Mouse (Mus musculus) lung, postnatal 36 days (tissue): ENCODE results near the gene Socs2.

Source experiments
- DNase-seq: peaks from one replicate; pipeline ENCODE4 v3.0.0; 2022; ENCODE audit warnings: mixed read lengths

Socs2 gene

DNA sequence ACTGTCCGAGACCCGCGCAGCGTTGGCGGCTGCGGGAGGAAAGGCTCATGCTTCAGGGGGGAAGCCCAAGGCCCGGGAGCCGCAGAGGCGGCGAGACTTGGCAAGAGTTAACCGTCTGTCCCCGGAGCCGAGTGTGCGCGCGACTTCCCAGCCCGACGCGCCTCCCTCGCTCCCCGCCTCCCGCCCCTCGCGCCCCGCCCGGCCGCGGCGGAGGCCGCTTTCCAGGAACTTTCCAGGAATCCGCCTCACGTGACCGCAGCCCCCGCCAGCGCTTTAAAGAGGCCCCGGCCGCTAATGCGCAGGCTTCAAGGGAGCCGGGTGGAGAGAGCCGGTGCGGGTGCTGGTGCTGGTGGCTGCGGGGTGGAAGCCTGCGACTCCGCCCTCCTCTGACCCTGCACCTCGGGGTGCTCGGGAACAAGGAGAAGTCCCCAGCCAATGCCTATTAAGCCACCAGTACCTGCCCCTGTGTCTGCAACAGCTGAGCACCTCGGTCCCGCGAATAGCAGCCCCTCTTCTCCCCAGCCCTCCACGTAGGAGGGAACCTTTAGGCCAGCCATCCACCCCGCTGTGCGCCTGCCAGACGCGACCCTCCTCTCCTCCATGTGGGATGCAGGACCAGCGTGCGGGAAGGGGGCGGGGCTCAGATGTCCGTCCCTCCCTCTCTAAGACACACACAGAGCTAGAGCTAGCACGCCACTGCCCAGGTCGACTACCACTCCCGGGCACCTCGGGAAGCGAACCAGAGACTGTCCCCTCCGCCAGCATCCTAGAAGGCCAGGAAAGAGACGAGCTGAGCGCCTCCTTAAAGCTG, at the start of gene Socs2:
Gene Socs2, minus strand, starts transcription at position 496 of the 811 bp plus-strand sequence.
- DNase-seq, result peak; percentile 95

DNA sequence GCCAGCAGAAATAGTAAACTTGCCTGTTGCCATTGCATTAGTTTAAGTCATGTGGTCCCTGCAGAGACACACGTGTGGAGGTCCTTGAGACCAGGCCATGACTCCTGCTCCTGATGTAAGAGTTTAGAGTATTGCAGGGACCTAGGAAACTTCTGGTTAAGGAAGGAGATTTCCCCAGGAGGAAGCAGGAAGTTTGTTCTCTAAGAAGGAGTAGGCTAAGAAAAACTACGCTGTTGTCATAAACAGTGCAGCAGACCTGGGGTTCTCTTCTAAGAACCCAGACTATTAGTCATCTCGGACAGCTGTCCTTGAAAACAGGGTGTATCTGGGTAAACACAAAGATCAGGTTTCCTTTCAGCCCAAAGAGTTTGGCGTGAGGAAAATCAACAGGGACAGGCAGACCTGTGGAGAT, 48.5 kb upstream of the Socs2 start:
- DNase-seq, result peak; percentile 49

DNA sequence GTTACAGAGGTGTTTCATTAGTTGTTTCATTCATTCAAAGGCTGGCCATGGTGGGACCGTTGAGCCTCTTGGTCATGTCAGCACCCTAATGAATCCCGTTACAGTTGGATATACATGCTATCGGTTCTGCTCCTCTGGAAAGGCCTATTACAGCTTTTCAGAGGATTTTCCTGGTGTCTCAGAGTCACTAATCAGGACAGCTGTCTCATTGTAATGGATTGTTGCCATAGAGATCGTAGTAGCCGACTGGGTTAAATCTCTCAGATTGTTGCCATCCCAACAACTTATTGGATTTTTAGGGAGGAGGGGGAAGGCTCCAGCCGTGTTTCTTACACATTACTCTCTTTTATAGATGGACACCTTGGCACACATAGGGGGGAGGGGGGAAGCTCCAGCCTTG, 47.5 kb upstream of the Socs2 start:
- DNase-seq, result no peak

DNA sequence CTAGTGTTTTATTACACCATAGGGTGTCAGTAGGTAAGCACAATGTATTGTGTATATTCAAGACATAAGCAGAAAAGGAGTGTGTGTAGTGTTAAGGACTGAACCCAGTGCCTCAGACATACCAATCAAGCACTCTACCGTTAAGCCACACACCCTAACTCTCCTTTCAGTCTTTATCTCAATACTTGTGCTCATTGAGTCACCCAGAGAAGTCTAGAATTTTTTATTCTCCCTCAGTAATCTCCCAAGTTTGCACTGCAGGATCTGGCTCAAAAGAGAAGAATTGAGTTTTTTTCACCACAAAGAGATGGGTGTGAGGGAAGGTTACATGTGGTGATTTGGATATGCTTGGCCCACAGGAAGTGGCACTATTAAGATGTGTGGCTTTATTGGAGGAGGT, 45.3 kb upstream of the Socs2 start:
- DNase-seq, result no peak

DNA sequence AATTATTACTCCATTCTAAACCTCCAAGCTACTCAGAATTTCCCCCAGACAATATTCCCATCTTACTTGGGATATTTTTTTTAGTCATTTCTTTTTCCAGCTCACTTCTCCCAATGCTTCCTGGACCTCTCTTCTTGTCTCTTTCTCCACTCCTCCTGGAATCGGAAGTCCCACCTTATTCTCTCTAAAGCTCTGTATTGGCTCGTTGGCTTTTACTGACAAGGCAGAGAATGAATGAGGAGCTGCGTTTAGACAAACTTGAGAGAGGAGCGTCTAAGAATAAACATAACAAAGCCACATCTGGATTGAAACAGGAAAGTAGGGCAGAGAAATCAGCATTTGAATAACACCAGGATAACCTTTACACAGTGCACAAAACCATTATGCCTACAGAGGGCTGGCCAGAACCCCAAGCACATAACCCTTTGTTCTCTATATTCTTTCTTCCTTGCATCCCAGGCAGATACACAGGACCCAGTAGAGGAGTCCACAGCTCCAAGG, 44.1 kb upstream of the Socs2 start:
- no peak for DNase-seq

DNA sequence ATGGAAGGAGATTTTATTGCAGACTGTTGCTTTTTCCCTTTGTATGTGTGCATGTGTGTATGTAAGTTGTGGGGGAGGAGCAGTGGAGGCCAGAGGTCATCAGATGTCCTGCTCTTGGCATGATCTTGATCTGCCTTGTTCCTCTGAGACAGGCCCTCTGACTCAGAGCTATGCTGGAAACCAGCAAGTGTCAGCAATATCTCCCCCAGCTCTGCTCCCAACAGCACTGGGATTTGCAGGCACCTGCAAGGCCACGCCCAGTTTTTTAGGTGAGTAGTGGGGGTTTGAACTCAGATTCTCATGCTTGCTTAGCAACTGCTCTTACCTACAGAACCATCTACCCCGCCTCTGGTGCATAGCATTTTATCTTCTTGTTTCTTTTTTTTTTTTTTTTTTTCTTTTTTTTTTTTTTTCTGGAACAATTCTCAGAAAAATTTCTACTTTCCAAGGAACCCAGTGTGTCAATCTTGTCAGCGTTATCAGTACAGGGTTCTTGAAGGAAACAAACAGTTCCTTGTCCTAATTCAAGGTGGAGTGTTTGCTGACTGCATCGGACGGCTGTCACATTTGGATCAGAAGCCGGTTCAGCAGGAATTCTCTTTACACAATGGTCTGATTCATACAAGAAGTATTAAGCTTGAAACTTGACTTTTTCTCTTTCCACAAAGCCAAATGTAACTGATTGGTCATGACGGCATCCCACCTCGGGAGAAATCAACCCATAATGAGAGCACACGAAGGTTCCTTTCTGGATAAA, 41.2 kb upstream of the Socs2 start:
- peak; percentile 71 for DNase-seq

DNA sequence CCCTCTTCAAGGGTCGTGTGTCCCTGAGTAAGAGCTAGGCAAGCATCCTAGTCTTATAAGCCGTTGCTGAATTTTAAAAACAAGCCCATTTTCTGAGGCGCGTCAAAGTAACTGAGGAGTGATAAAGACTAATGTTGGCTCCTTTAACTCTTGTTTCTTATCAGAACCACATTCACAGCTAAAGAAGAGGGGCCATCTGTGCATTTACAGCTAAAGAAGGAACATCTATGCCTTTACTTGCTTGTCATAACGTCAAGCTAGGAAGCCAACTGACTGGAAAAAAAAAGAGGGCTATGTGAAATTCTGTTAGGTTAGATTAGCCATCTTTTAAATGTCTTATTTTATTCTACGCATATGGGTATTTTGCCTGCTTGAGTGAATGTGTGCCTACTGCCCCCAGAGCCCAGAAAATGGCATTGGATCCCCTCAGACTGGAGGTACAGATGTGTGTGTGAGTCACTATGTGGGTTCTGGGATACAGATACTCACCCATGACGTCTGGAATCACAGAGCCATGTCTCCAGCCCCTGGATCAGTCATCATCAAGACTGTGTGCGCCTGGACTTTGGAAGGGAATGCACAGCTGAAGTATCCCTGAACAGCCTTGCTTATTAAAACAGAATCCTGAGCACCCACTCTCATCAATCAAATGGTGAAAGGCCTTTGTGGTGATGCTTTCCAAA, 40.5 kb upstream of the Socs2 start:
- no peak for DNase-seq

DNA sequence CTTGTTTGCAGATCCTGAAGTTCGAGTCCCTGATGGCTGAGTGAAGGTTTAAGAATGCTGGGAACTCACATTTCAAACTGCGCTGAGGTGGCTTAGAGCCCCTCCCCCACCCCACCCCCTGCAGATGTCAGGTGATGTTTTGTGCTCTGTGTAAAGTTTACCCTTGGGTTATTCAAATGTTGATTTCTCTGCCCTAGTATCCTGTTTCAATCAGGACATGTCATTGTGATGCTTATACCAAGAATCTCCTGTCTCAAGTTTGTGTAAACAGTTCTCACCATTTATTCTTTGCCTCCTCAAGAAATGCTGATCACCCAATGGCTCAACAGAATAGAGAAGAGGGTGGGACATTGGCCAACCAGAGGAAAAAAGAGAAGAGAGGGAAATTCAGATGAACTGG, 39.1 kb upstream of the Socs2 start:
- no peak for DNase-seq

DNA sequence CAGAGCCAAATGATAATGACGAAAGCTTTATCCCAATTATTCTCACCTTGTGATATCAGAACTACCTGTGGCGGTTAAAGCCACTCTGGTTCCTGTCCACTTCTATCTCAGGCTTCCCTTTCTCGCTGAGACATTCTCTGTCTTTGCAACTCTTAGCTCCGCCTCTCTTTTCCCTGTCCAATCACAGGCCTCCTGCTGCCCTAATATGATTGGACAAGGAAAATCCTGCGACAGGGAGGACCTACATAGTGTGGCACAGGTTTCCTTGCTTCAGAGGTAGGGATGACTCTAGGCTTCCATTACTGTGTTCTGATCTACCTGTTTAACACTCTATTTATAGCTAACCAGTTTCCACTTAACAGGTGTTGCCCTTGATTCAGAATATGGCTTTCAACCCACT, 36.3 kb upstream of the Socs2 start:
- DNase-seq, result no peak

DNA sequence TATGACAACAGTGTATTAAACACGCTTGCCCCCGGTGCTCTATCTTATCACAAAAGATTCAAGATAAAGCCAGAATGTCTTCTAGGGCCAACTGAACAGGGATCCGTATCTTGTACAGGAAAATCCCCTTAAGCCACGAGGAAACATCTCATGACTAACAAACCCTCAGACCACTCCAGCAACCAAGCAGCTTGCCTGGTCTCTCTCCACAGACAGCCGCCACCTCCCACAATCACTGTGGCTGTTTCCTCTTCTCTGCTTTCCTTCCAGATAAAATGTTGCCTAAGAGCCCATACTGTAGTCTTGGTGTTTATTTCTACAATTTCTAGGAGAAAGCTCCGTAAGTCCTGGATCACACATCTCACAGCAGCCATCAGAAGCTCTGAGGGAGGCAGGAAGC, 32.1 kb upstream of the Socs2 start:
- DNase-seq, result no peak

DNA sequence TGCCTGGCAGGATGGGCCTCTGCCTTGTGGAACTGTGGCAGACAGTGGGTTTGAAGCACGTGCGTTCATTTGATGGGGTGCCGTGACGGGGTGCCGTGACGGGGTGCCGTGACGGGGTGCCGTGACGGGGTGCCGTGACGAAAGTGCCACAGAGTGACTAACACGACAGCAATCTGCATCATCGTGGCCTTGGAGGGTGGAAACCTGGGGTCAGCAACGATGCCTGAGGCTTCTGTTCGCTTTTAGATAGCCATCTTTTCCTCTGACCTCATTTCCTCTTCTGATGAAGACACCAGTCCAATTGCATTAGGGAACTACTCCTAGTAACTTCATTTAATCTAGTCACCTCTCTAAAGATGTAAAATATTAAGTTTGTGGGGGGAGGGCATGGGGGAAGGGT, 31.0 kb upstream of the Socs2 start:
- DNase-seq, result no peak

DNA sequence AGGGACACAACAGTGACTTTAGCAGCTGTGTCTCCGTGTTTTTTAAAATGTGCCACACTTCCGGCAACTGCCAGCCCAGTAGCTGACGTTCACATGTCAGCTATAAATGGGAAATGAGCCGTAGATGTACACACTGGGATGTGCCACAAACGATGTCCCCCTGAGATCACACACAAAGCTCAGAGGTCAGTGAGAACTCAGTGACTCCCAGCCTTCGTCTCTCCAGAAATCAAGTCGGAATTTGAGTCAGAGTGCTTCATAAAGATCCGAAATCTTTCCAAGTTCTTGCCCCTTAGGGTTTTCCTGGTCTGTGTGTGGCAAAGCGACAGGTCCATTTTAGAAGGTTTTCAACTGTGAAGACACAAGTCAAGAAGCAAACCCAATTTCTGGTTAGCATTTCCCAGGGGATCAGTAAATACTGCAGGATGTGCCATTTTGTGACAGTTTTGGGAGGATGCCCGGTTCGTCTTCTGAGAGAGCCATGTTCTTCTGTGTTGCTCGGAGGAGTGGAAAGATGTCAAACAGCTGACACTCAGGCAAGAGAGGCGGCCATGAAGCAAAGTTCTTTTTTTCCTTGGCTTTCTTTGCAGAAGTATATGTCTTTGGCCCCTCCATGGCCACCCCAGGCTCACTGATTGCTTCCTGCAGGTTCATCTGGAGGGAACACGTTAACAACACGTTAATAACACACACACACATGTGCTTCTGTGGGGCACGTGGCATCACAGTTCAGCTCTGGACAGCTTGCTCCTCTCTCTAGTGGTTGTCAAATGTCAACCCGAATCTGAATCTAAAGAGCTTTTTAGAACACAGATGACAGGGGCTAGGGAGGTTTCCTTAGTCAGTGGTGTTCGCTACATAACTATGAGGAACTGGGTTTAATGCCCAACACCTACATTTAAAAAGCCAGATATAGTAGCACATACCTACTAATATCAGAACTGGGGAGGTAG, 28.4 kb upstream of the Socs2 start:
- peak; percentile 49 for DNase-seq

DNA sequence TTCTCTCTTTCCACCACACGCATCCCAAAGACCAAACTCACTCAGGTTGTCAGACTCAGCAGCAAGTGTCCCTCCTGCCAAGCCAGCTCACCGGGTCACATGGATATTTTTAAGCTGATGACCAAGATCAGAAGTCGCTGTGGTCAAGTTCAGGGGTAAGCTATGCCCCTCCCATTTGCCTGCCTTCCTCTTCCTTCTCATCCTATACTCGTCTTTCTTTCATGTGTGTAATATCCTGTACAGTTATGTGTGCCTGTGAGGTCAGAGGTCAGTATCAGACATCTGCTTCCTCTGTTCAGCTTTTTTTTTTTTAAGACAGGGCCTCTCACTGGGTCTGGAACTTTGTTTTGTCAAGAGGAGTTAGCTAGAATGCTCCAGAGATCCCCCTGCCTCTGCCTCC, 25.4 kb upstream of the Socs2 start:
- DNase-seq, result no peak

DNA sequence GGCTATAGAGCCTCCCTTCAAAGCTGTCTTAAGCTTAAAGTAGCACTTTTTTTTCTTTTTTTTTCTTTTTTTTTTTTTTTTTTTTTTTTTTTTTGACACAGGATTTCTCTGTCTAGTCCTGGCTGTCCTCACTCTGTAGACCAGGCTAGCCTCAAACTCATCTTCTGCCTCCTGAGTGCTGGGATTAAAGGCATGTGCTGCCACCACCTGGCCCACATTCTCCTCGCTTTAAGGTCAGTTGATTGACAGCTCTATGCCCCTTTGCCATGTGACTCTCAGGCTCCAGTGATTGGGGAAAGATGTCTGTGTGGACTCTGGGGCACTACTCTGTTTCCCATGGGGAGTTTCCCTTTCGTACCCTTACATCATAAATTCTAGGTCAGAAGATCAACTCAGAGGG, 23.6 kb upstream of the Socs2 start:
- peak; percentile 22 for DNase-seq

DNA sequence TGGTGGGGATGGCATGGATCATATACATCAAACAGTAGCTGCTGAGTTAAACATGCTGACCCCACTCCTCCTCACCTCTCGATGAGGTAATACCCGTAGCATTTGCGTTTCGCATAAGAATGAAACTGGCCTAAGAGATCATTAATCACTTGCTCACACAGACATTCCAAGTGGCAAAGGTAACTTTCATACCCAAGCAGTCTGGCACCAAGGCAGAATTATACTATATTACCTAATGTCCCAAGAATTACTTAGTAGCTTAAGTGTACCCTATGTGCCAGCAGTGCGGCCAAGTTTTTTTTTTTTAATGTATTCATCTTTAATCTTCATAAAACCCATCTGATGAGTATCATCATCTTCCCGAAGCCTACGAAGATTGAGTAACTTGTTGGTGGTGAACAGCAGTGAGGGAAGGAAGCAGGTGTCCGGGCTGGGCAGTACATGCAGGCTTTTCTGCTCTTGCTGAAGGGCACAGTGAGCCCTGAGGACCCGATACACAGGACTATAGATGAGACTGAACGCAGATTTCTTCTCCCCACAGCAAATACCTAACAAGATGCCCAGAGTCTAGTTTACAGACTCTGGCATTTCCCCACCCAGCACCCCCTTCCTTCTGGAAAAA, 22.8 kb upstream of the Socs2 start:
- no peak for DNase-seq

DNA sequence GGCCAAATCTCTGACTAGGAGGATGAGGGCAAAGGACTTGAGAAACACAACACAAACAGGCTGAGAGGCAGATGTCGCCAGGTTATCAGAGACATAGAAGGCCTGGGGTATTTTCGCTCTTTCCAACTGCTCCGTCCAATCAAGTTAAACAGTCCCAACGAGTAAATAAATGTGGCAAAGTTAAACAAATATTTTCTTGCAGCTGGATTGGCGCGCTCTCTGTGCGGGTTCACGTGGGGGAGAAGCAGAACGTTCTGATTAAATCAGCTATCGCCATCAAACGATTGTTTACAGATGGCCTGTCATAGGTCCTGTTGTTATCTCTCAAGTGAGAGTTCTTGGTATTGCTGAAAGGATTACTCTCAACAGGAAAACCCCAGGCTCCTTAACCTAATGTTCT, 22.0 kb upstream of the Socs2 start:
- DNase-seq, result no peak

DNA sequence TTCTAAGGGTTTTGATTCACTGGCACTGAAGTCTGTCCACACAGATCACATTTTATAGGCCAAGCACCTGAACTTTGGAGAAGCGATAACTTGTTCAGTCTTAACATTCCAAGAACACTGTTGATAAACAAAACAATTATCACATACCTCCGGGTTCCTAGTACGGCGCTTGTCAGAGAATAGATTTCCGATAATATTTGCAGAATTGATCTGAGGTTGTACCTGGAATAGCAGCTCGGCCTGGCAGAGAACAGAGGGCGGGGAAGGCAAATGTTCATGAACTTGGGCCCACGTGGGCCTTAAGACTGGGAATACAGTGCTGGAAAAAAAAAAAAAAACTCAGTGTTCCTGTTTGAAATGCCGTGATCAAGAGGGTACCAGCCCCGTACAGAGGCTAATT, 13.3 kb upstream of the Socs2 start:
- DNase-seq, result no peak

DNA sequence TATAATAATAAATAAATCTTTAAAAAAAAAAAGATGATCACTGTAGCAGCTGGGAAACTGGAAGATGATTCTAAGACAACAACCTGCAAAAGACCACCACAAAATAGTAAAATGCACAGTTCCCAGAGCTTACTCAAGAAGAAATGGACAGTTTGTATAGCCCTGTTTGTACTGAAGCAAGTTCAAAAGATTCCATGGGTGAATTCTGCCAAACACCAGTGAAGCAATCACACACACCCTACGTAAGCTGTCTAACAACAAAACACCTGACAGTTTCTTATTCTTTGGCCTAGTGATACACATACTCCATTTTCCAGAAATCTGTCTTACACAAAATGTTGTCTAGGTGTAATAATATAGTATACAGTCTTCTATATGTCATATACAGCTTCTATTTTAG, 12.1 kb upstream of the Socs2 start:
- DNase-seq, result no peak

DNA sequence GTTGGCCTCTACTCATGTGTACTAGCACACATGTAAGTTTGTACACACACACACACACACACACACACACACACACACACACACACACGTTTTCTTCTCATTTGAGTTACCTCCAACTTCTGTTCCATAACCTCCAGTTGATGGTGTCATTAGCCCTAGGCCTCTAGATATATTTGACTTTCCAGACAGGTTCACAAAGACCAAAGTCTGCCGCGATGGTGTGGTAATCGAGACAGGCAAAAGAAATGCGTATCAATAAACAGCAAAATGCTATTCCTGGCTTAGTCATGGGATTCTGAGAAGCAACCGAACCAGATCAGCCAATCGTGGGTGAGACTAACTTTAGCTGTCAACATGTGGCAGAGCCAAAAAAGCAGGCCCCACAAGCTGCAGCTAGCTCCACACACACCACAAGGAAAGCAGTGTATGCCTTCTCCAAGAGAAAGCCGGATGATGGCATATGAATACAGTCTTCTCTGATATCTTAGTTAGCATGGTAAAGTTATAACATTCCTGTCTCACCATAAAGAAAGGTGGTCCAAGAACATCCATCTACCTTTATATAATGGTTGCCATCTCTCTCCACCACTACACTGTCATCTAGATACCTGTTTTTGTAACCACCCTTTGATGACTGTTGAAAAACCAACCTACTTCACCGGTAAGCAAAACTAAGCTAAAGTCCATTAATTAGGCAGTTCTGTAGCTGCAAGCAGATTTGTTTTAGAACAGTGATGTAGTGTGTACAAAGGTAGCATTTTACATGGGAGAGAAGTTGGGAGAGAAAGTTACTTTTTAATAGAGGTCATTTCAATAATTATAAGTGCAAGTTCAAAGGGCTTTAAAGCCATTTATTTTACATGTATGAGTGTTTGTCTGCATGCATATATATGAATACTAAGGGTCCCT, 9.5 kb upstream of the Socs2 start:
- no peak for DNase-seq

DNA sequence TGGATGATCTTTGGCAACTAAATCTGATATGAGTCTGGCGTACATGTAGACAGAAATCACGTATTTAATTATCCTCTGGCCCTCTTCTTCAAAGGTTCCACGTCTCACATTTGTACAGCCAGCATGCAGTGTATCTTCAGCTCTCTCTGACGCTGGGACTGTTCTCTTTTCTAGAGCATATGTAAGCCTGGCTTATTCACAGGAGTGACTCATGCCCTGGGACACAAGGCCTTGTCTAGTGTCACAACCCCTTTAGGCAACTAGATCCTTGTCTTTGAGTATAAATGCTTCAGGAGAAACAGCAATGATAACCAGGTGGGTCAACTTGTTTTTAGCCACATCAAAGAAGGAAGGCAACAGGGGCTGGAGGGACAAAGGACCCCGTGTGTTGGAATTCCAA, 5.7 kb upstream of the Socs2 start:
- no peak for DNase-seq

DNA sequence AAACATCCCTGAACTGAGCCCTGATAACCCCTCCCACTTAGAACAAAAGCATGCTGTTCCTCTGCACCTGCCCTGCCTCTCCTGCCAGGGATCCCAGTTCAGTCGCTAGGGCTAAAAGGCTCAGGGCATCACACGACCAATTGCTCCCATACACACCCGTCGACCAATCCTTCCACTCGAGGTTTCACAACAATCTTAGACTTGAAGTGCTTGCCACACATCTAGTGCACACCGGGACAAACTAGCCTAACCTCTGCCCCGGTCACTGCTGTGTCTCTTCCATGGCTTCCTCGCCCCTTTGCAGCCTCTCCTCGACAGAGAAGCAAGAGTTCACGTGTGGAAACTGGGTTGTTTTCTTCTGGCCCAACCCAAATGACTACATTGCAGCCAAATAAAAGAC, 3.3 kb upstream of the Socs2 start:
- DNase-seq, result peak; percentile 77
